Mouse (Mus musculus): Measurements from ENCODE around the gene Jazf1.

The Jazf1 gene

GRCm38 (mm10) chr6:53010286-53010685 lies 58.1 kb downstream of the Jazf1 start:
- no peak for DNase-seq (ENCODE audit: low spot score)

- no peak for DNase-seq (ENCODE audit: low spot score)
These were observed 62.4 kb downstream of the Jazf1 start for GRCm38 (mm10) chr6:53006032-53006431.

GRCm38 (mm10) chr6:53005544-53005943 lies 62.9 kb downstream of the Jazf1 start:
- DNase-seq (ENCODE audit: low spot score): no peak

- DNase-seq (ENCODE audit: low spot score): no peak
These were observed 77.6 kb downstream of the Jazf1 start for GRCm38 (mm10) chr6:52990816-52991215.

- no peak for DNase-seq (ENCODE audit: low spot score)
These were observed 80.4 kb downstream of the Jazf1 start for GRCm38 (mm10) chr6:52987905-52988640.

- no peak for DNase-seq (ENCODE audit: low spot score)
These were observed 81.0 kb downstream of the Jazf1 start for GRCm38 (mm10) chr6:52987391-52987790.

GRCm38 (mm10) chr6:52982175-52982574 lies 86.3 kb downstream of the Jazf1 start:
- DNase-seq (ENCODE audit: low spot score): no peak

GRCm38 (mm10) chr6:52979503-52979902 lies 88.9 kb downstream of the Jazf1 start:
- DNase-seq (ENCODE audit: low spot score): no peak

GRCm38 (mm10) chr6:52973351-52973750 lies 95.1 kb downstream of the Jazf1 start:
- DNase-seq (ENCODE audit: low spot score): no peak

GRCm38 (mm10) chr6:52972138-52972537 lies 96.3 kb downstream of the Jazf1 start:
- DNase-seq (ENCODE audit: low spot score): no peak

- peak; percentile 41 for DNase-seq (ENCODE audit: low spot score)
These were observed 98.6 kb downstream of the Jazf1 start for GRCm38 (mm10) chr6:52969717-52970261.

- DNase-seq (ENCODE audit: low spot score): no peak
These were observed 100.0 kb downstream of the Jazf1 start for GRCm38 (mm10) chr6:52968346-52968891.

- no peak for DNase-seq (ENCODE audit: low spot score)
These were observed 100.7 kb downstream of the Jazf1 start for GRCm38 (mm10) chr6:52967557-52968270.

GRCm38 (mm10) chr6:52966001-52966400 lies 102.4 kb downstream of the Jazf1 start:
- no peak for DNase-seq (ENCODE audit: low spot score)

GRCm38 (mm10) chr6:52965340-52965739 lies 103.1 kb downstream of the Jazf1 start:
- no peak for DNase-seq (ENCODE audit: low spot score)

- DNase-seq (ENCODE audit: low spot score): no peak
These were observed 104.4 kb downstream of the Jazf1 start for GRCm38 (mm10) chr6:52963840-52964690.

GRCm38 (mm10) chr6:52963430-52963732 lies 105.0 kb downstream of the Jazf1 start:
- no peak for DNase-seq (ENCODE audit: low spot score)

- DNase-seq (ENCODE audit: low spot score): no peak
These were observed 105.6 kb downstream of the Jazf1 start for GRCm38 (mm10) chr6:52962600-52963429.

GRCm38 (mm10) chr6:52961660-52962490 lies 106.6 kb downstream of the Jazf1 start:
- DNase-seq (ENCODE audit: low spot score): no peak

- DNase-seq (ENCODE audit: low spot score): peak; percentile 58
These were observed 110.7 kb downstream of the Jazf1 start for GRCm38 (mm10) chr6:52957730-52958129.

All from left cerebral cortex, adult 11 months (tissue).